Mouse (Mus musculus): Measurements from ENCODE around the gene 4933427D14Rik. TPM values are rescaled to one million over a fixed set of nuclear protein-coding genes. Genes with fewer than 3 reads are reported as not detected.

Gene 4933427D14Rik
- polyA plus RNA-seq (2012; ENCODE audit: low replicate concordance) = 1.9 and 2.4 TPM in 2 replicates

DNA sequence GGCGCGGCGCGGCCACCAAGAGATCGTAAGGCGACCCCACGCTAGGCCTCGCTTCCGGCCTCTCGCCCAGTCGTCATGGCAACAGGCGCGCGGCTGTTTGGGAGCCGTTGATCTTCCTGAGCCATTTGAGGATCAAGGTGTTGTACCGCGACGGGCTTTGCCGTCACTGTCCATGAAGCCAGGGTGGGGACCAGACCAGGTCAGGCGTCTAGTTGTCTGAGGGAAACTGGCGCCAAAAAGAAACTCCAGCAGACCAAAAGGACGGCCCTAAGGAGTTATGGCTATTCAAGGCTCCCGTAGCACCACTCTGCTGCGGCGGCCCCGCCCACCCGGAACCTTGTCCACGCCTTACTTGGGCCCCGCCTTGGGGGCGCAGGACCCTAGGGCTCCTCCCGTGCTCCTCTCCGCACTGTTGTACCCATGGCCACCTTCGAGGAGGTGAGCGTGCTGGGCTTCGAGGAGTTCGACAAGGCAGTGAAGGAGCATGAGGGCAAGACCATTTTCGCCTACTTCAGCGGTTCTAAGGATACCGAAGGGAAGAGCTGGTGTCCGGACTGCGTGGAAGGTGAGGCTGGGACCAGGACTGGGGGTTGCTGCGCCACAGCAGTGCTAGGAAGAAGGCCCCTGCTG lies at the start of gene 4933427D14Rik, which contains the start of gene Txndc17:
Gene 4933427D14Rik, minus strand, starts transcription at position 256 of the 630 bp plus-strand sequence.
Gene Txndc17, plus strand, starts transcription at position 344 of the 630 bp plus-strand sequence.

DNA sequence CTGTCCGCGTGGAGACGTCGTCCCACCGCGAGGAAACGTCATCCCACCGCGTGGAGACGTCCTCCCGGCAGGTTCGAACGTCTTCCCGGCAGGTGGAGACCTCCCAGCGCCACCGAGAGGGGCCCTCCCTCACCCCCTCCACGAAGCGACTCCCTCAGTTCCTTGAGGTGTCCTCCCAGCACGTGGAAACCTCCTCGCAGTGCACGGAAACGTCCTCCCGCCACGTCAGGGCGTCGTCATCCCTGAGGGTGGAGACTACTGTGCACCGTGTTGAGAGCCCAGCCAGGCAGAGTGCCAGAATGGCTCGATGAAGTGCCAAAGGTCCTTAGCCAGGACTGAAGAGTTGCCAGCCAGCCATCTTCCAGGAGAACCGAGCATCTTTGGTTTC lies 8.1 kb upstream of the 4933427D14Rik start, which contains the start of gene Med31:
Gene Med31, minus strand, starts transcription at position 183 of the 388 bp plus-strand sequence.

DNA sequence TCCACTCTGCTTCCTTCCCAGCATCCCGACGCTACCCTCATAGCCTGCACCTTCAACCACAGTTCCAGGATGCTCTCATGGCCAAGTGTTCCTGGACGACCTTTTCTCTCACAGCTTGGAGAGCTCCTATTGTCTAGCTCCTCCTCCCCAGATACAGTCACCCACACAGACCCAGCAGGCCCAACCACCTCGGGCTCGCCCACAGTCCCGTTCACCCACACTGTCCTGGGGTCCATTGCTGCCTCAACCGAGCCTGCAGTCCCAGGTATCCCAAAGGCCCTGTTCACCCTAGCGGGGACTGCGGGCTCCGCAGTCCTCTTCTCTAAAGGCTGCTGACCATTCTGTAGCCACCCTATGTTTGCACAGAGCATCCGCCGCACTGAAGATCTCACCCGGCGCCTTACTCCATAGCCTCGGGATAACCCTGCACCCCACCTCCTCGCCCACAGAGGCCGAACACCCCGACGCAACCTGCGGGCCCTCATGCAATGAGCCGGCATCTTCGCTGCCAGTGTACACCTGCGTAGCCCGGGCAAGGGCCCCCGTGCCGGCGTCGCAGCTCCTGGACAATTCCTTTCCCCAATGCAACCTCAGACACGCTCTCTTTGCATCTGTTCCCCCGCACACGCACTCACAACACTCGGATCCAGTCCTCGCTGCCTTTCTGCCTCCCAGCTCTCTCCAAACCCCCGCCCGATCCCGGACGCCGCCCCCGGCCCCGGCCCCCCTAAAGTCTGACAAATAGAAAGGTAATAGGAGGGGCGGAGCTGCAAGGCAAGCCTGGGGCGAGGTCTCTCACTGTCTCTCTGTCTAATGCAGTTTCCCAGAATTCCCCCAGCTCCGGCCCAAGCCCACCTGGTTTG lies 687 bp downstream of the 4933427D14Rik start, which contains the start of gene Gm43951:
Gene Gm43951, minus strand, starts transcription at position 500 of the 863 bp plus-strand sequence.

DNA sequence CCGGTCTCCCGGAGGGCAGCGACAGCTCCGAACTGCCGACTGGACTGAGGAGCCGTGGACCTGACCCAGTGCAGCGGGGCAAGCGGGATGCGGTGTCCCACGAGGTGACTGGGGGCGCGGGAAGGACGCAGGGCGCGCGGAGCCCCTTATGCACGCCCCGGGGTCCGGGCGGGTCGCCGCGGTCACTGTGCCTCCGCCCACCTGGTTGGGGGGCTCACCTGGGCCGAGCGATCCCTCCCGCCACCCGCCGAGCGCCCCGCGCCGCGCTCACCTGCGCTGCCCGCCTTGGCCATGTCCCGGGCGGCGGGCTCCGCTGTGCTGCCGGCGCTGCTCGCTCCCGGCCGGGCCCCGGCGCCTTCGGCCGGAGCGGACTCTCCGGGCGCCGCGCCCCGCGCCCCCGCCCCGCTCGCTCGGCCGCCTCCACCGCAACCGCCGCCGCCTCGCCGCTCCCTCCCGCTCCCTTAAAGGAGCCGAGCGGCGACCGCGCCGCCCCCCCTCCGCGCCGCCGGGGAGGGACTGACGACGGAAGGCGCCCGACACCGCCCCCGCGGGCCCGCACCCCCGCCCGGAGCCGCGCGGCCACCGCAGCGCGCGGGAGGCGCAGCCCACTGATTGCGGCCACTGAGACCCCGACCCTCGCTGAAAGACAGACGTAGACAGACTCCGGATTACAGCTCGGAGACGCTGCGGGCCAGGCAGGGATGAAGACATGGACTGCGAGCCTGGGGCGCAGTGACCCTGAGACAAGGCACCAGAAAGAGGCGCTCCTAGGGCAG lies 71.7 kb downstream of the 4933427D14Rik start, which contains the start of gene Pitpnm3:
Gene Pitpnm3, minus strand, starts transcription at position 396 of the 776 bp plus-strand sequence.

Other genes starting within 250 kb of the 4933427D14Rik start
- gene Aipl1, start 169.9 kb downstream of the 4933427D14Rik start, polyA plus RNA-seq (2012; ENCODE audit: low replicate concordance) = 0.07 and 0.08 TPM in 2 replicates
- 2.2 and 3.2 TPM in 2 replicates for gene Pimreg, start 165.4 kb downstream of the 4933427D14Rik start, polyA plus RNA-seq (2012; ENCODE audit: low replicate concordance)
- 0.08 and 0.46 TPM in 2 replicates for gene Pitpnm3, start 71.7 kb downstream of the 4933427D14Rik start, polyA plus RNA-seq (2012; ENCODE audit: low replicate concordance)
- 0.10 and 0.28 TPM in 2 replicates for gene Gm43951, start 619 bp downstream of the 4933427D14Rik start, polyA plus RNA-seq (2012; ENCODE audit: low replicate concordance)
- 26.6 and 40.1 TPM in 2 replicates for gene Txndc17, start 88 bp upstream of the 4933427D14Rik start, polyA plus RNA-seq (2012; ENCODE audit: low replicate concordance)
- gene Med31, start 8.1 kb upstream of the 4933427D14Rik start, polyA plus RNA-seq (2012; ENCODE audit: low replicate concordance) = 0.15 and 1.4 TPM in 2 replicates
- not detected in 2 replicates for gene Slc13a5, start 59.8 kb upstream of the 4933427D14Rik start, polyA plus RNA-seq (2012; ENCODE audit: low replicate concordance)
- 2.2 and 3.8 TPM in 2 replicates for gene Xaf1, start 94.2 kb upstream of the 4933427D14Rik start, polyA plus RNA-seq (2012; ENCODE audit: low replicate concordance)
- not detected in 2 replicates for gene Fbxo39, start 107.0 kb upstream of the 4933427D14Rik start, polyA plus RNA-seq (2012; ENCODE audit: low replicate concordance)
- gene Tekt1, start 155.0 kb upstream of the 4933427D14Rik start, polyA plus RNA-seq (2012; ENCODE audit: low replicate concordance) = not detected in 2 replicates
- gene Smtnl2, start 204.3 kb upstream of the 4933427D14Rik start, polyA plus RNA-seq (2012; ENCODE audit: low replicate concordance) = 0.08 and 0.16 TPM in 2 replicates
- not detected in 2 replicates for gene Ggt6, start 228.1 kb upstream of the 4933427D14Rik start, polyA plus RNA-seq (2012; ENCODE audit: low replicate concordance)
- gene Mybbp1a, start 233.9 kb upstream of the 4933427D14Rik start, polyA plus RNA-seq (2012; ENCODE audit: low replicate concordance) = 53.3 and 73.9 TPM in 2 replicates

Data from hematopoietic multipotent progenitor cell, adult 10-12 weeks (in vitro differentiated cells).